Mouse (Mus musculus) thymus, postnatal 36 days (tissue): ENCODE data around the gene Gm8914.
"Not testable (repeated sequence)": the region's sequence is repeated elsewhere in the genome, so short reads cannot be mapped to it uniquely, and the experiment has no call there.

Experiments
- DNase-seq, 2 experiments: peaks; one replicate each; pipeline ENCODE4 v3.0.0; 2022; ENCODE audit warnings: mixed read lengths in 2 of 2

Gene Gm8914

DNA sequence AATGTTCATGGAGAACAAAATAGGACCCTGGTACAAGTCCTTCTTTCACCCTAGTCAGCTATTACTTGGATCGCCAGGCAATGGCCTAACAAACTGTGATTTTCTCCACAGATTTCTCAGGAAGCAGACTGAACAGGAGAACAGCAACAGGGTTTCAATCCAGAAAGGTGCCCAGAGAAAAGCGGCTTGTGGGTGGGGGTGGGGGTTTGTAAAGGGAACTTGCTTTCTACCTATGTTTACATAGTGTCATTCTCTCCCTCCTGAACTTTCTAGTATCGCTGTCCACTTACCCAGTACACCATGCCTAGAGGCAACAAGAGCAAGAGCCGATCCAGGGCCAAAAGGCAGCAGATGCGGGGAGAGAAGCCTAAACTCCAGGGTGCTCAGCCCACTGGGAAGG, at the start of gene Gm8914:
Gene Gm8914 (plus strand): TSS at position 301 of the 400 bp plus-strand sequence.
- not testable (repeated sequence) for DNase-seq
